8 mouse cellular contexts compared by ENCODE assay signal in the genomic region with DNA sequence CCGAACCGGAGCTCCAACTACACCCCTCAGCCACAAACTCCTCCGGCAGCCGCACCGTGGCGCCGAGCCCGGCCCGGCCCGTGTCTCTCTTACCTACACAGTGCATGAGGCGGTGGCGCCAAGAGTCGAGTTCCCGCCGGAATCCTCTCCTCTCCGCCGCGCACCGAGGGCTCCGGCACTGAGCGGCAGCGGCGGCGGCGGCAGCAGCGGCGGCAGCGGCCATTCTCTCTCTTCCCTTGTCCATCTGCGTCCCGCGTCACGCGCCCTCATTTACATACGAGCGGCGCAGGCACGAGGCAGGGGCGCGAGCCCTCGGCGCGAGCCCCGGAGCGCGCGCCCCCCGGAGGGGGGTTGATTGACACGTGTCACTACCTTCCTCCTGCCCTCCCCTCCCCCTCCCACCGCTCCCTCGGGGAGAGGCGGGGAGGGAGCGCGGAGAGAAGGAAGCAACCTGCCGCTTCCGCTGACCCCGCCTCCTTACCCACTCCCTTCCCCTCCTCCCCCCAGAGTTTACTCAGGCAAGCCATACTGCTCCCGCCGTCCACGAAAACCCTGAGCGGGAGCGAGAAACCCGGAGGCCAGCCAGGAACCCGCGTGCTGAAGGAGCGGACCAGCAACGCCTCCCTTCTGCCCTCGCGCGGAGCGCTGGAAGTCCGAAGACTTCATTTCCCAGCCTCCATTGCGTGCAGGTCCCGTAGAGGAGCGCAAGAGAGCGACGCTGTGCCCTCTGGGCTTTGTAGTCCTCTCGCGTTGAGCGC. TPM values are rescaled to one million over a fixed set of nuclear protein-coding genes. Genes with fewer than 3 reads are reported as not detected.
A peak's percentile ranks its signal among the peaks of the same experiment; 100 is the strongest.
DNase-seq lines count a peak whose midpoint lies in the region; ATAC-seq and TF ChIP-seq lines count a peak whose summit lies in the region.

A gene (minus strand): TSS at position 362 of the 758 bp plus-strand sequence.

- H3K4me1 ChIP-seq in forebrain, embryonic 10.5 days = peaks cover 16% of the 10 kb centered on the region
- peaks cover 9% of the 10 kb centered on the region for H3K4me1 ChIP-seq in heart, embryonic 15.5 days (replicated peaks)
- peaks cover 0 to 3% of the 10 kb centered on the region in 2 experiments; a peak in 3 of 4 replicates for H3K4me1 ChIP-seq in liver, embryonic 14.5 days (replicated peaks; ENCODE audit: control insufficient read depth in 2 of 2, insufficient read depth in 2 of 2, low read length in 1 of 2)
- 0 out of 2 replicates have a peak, but pooled peaks cover 4% of the 10 kb centered on the region for H3K4me1 ChIP-seq in neural tube, embryonic 11.5 days (ENCODE audit: control insufficient read depth, insufficient read depth, low read length)
- no peaks in the 10 kb centered on the region for H3K4me1 ChIP-seq in stomach, postnatal 0 days (replicated peaks; ENCODE audit: control insufficient read depth, insufficient read depth)

- ATAC-seq in heart, embryonic 15.5 days (replicated peaks; ENCODE audit: insufficient number of reproducible peaks, insufficient read depth, low FRiP score, low read depth) = peak; percentile 95
- ATAC-seq in liver, embryonic 14.5 days (ENCODE audit: insufficient read depth) = peak; percentile 94
- peak; percentile 95 for ATAC-seq in neural tube, embryonic 11.5 days (ENCODE audit: insufficient read depth, low FRiP score, low TSS enrichment)
- ATAC-seq in stomach, postnatal 0 days (ENCODE audit: low FRiP score, low TSS enrichment) = peak; percentile 99

- TF ChIP-seq CTCF in liver, embryonic 14.5 days (IDR thresholded peaks at IDR 0.05; ENCODE audit: low read depth) = peak; percentile 37; the same call in 1 of the 2 replicates
- TF ChIP-seq CTCF in stomach, postnatal 0 days (IDR thresholded peaks at IDR 0.05; ENCODE audit: low read depth) = peak; percentile 63

- H3K36me3 ChIP-seq in forebrain, embryonic 10.5 days (replicated peaks) = no peaks in the 10 kb centered on the region
- no peaks in the 10 kb centered on the region for H3K36me3 ChIP-seq in heart, embryonic 15.5 days
- H3K36me3 ChIP-seq in liver, embryonic 14.5 days (replicated peaks; ENCODE audit: control insufficient read depth, insufficient read depth, low read depth) = no peaks in the 10 kb centered on the region
- H3K36me3 ChIP-seq in neural tube, embryonic 11.5 days (ENCODE audit: control insufficient read depth, insufficient read depth, low read length) = no peaks in the 10 kb centered on the region
- no peaks in the 10 kb centered on the region for H3K36me3 ChIP-seq in stomach, postnatal 0 days (ENCODE audit: control insufficient read depth, insufficient read depth, low read length)

- H3K27ac ChIP-seq in forebrain, embryonic 10.5 days = peak within 1 kb of the TSS; percentile 99
- peak within 1 kb of the TSS; percentile 100 for H3K27ac ChIP-seq in heart, embryonic 15.5 days
- peak within 1 kb of the TSS; percentile 78 for H3K27ac ChIP-seq in liver, embryonic 14.5 days
- H3K27ac ChIP-seq in neural tube, embryonic 11.5 days (ENCODE audit: low read depth, low read length) = peak within 1 kb of the TSS; percentile 97
- peak within 1 kb of the TSS; percentile 98 for H3K27ac ChIP-seq in stomach, postnatal 0 days (replicated peaks)

- H3K9me3 ChIP-seq in forebrain, embryonic 10.5 days = no peaks in the 10 kb centered on the region
- no peaks in the 10 kb centered on the region for H3K9me3 ChIP-seq in heart, embryonic 15.5 days (replicated peaks)
- H3K9me3 ChIP-seq in liver, embryonic 14.5 days (ENCODE audit: control insufficient read depth, low read length) = no peaks in the 10 kb centered on the region
- H3K9me3 ChIP-seq in neural tube, embryonic 11.5 days (ENCODE audit: control insufficient read depth, low read length) = no peaks in the 10 kb centered on the region
- no peaks in the 10 kb centered on the region for H3K9me3 ChIP-seq in stomach, postnatal 0 days (ENCODE audit: control insufficient read depth, low read length)

- DNase-seq in CD8-positive naive resting alpha-beta T cell, adult 2 months (ENCODE audit: low read depth in 2 of 2, low spot score in 2 of 2) = peak; percentile 90 to 92
- peak; percentile 87 for DNase-seq in c-Kit-positive CD71-negative TER-119-negative erythroid progenitor cells, embryonic 14.5 days (ENCODE audit: low read depth)
- peak; percentile 95 for DNase-seq in forebrain, embryonic 10.5 days (ENCODE audit: extremely low spot score, low spot score)
- peak; percentile 93 to 97 for DNase-seq in kidney, postnatal 25 days
- peak; percentile 83 to 88 (median 84) for DNase-seq in liver, embryonic 14.5 days (ENCODE audit: low read depth in 3 of 3, low spot score in 3 of 3)
- DNase-seq in neural tube, embryonic 11.5 days (ENCODE audit: low spot score) = peak; percentile 97
- peak; percentile 97 for DNase-seq in stomach, postnatal 0 days (ENCODE audit: low spot score)

- peak within 1 kb of the TSS; percentile 97 for H3K9ac ChIP-seq in heart, embryonic 15.5 days
- H3K9ac ChIP-seq in liver, embryonic 14.5 days (replicated peaks) = peak within 1 kb of the TSS; percentile 89
- H3K9ac ChIP-seq in neural tube, embryonic 11.5 days (ENCODE audit: low read length) = peak within 1 kb of the TSS; percentile 96
- H3K9ac ChIP-seq in stomach, postnatal 0 days (ENCODE audit: low read length) = peak within 1 kb of the TSS; percentile 90

- no peak for TF ChIP-seq EP300 in liver, embryonic 14.5 days (IDR thresholded peaks at IDR 0.05; ENCODE audit: low read depth)
- no peak for TF ChIP-seq EP300 in stomach, postnatal 0 days (optimal IDR thresholded peaks at IDR 0.05)

- H3K4me3 ChIP-seq in forebrain, embryonic 10.5 days = peak within 1 kb of the TSS; percentile 90
- peak within 1 kb of the TSS; percentile 93 for H3K4me3 ChIP-seq in heart, embryonic 15.5 days
- H3K4me3 ChIP-seq in liver, embryonic 14.5 days (ENCODE audit: insufficient read depth in 1 of 2, low read depth in 2 of 2, low read length in 2 of 2) = peak within 1 kb of the TSS; percentile 93 to 96
- peak within 1 kb of the TSS; percentile 98 for H3K4me3 ChIP-seq in neural tube, embryonic 11.5 days (ENCODE audit: low read depth, low read length)
- peak within 1 kb of the TSS; percentile 84 for H3K4me3 ChIP-seq in stomach, postnatal 0 days (ENCODE audit: low read depth, low read length)

- under 1% methylated on average over 73 of the region's 79 CpGs for WGBS in forebrain, embryonic 10.5 days
- WGBS in heart, embryonic 15.5 days = under 1% methylated on average over 64 of the region's 79 CpGs
- under 1% methylated on average over 69 of the region's 79 CpGs for WGBS in liver, embryonic 14.5 days (ENCODE audit: insufficient replicate concordance)
- 0% methylated on average over 68 of the region's 79 CpGs for WGBS in neural tube, embryonic 11.5 days
- under 1% methylated on average over 49 of the region's 79 CpGs for WGBS in stomach, postnatal 0 days

- H3K27me3 ChIP-seq in forebrain, embryonic 10.5 days (ENCODE audit: poor library complexity, severe bottlenecking) = peaks cover 9% of the 10 kb centered on the region; the same call in 1 of the 2 replicates
- no peaks in the 10 kb centered on the region for H3K27me3 ChIP-seq in heart, embryonic 15.5 days
- H3K27me3 ChIP-seq in liver, embryonic 14.5 days (ENCODE audit: control insufficient read depth, insufficient read depth, low read length) = no peaks in the 10 kb centered on the region
- H3K27me3 ChIP-seq in neural tube, embryonic 11.5 days (ENCODE audit: control insufficient read depth, insufficient read depth, low read length) = no peaks in the 10 kb centered on the region
- H3K27me3 ChIP-seq in stomach, postnatal 0 days (ENCODE audit: control insufficient read depth, insufficient read depth, low read length) = no peaks in the 10 kb centered on the region

- peak within 1 kb of the TSS; percentile 95 for H3K4me2 ChIP-seq in heart, embryonic 15.5 days
- peak within 1 kb of the TSS; percentile 65 for H3K4me2 ChIP-seq in liver, embryonic 14.5 days (ENCODE audit: low read depth)
- H3K4me2 ChIP-seq in neural tube, embryonic 11.5 days (ENCODE audit: low read depth) = peak within 1 kb of the TSS; percentile 72
- peak within 1 kb of the TSS; percentile 83 for H3K4me2 ChIP-seq in stomach, postnatal 0 days (replicated peaks; ENCODE audit: low read depth)

RNA-seq across cellular contexts. Expression of the gene that starts here (rescaled TPM):
- polyA plus RNA-seq in forebrain, embryonic 10.5 days (2016; fragmentation: Nextera tagmentation; extraction: Ambion mirVana) = 28.0 and 28.3 TPM in 2 replicates
- 15.0 and 15.7 TPM in 2 replicates for polyA plus RNA-seq in heart, embryonic 15.5 days (2015; fragmentation: Nextera tagmentation; extraction: Ambion mirVana)
- polyA plus RNA-seq in liver, embryonic 14.5 days (2012; rRNA removed) = 1.0 and 1.9 TPM in 2 replicates
- polyA plus RNA-seq in liver, embryonic 14.5 days (2014; fragmentation: Nextera tagmentation; extraction: Ambion mirVana) = 5.7 and 5.8 TPM in 2 replicates
- polyA plus RNA-seq in neural tube, embryonic 11.5 days (2014; fragmentation: Nextera tagmentation; extraction: Ambion mirVana) = 39.8 and 47.5 TPM in 2 replicates
- polyA plus RNA-seq in stomach, postnatal 0 days (2015; fragmentation: Nextera tagmentation; extraction: Ambion mirVana) = 16.8 and 21.5 TPM in 2 replicates

Comparison
In these comparisons a context has a peak if more than half of its experiments do, and no peak if none do; other contexts are left out.
1. Peak in every context shown above with its lines: DNase-seq, ATAC-seq, H3K4me3 ChIP-seq and H3K27ac ChIP-seq.